Mouse (Mus musculus) ES-CJ7 (cell line): Measurements from ENCODE around the gene Dicer1.

Experiments
- DNase-seq: peaks from one replicate; pipeline ENCODE4 v3.0.0; 2011; ENCODE audit warnings: low read depth, low spot score

The Dicer1 gene

GRCm38 (mm10) chr12:104751814-104752765 lies at the start of gene Dicer1:
Gene Dicer1 (minus strand): TSS chr12:104751952.
- peak; percentile 91 for DNase-seq

- peak; percentile 28 for DNase-seq
Measured at GRCm38 (mm10) chr12:104799365-104799764, 47.6 kb upstream of the Dicer1 start.

- no peak for DNase-seq
Measured at GRCm38 (mm10) chr12:104797905-104798304, 46.2 kb upstream of the Dicer1 start.

- peak; percentile 30 for DNase-seq
Measured at GRCm38 (mm10) chr12:104796635-104797378, 45.1 kb upstream of the Dicer1 start.

GRCm38 (mm10) chr12:104794957-104795356 lies 43.2 kb upstream of the Dicer1 start:
- DNase-seq = peak; percentile 74

GRCm38 (mm10) chr12:104793486-104793885 lies 41.7 kb upstream of the Dicer1 start:
- DNase-seq = no peak

- no peak for DNase-seq
Measured at GRCm38 (mm10) chr12:104777603-104778002, 25.9 kb upstream of the Dicer1 start.

- DNase-seq = no peak
Measured at GRCm38 (mm10) chr12:104771941-104772340, 20.2 kb upstream of the Dicer1 start.

GRCm38 (mm10) chr12:104769201-104769785 lies 17.5 kb upstream of the Dicer1 start:
- no peak for DNase-seq

- peak; percentile 61 for DNase-seq
Measured at GRCm38 (mm10) chr12:104767183-104767582, 15.4 kb upstream of the Dicer1 start.

GRCm38 (mm10) chr12:104765761-104766160 lies 14.0 kb upstream of the Dicer1 start:
- no peak for DNase-seq

- DNase-seq = no peak
Measured at GRCm38 (mm10) chr12:104765116-104765515, 13.4 kb upstream of the Dicer1 start.

- DNase-seq = peak; percentile 94
Measured at GRCm38 (mm10) chr12:104763918-104764317, 12.2 kb upstream of the Dicer1 start.

GRCm38 (mm10) chr12:104761411-104761810 lies 9.7 kb upstream of the Dicer1 start:
- DNase-seq = peak; percentile 86

GRCm38 (mm10) chr12:104758066-104758465 lies 6.3 kb upstream of the Dicer1 start:
- DNase-seq = peak; percentile 63

- no peak for DNase-seq
Measured at GRCm38 (mm10) chr12:104753686-104754085, 1.9 kb upstream of the Dicer1 start.

GRCm38 (mm10) chr12:104751331-104751813 lies 380 bp downstream of the Dicer1 start:
- no peak for DNase-seq

- DNase-seq = no peak
Measured at GRCm38 (mm10) chr12:104748946-104749345, 2.8 kb downstream of the Dicer1 start.

GRCm38 (mm10) chr12:104747252-104747651 lies 4.5 kb downstream of the Dicer1 start:
- DNase-seq = no peak

- DNase-seq = no peak
Measured at GRCm38 (mm10) chr12:104746601-104747000, 5.2 kb downstream of the Dicer1 start.

GRCm38 (mm10) chr12:104743687-104744086 lies 8.1 kb downstream of the Dicer1 start:
- no peak for DNase-seq

- no peak for DNase-seq
Measured at GRCm38 (mm10) chr12:104742247-104742646, 9.5 kb downstream of the Dicer1 start.
